Mouse (Mus musculus) lung, embryonic 14.5 days (tissue): ENCODE measurements at regions not wholly inside any gene's neighbourhood (a gene's known extent, or its start where the extent isn't known, plus 50 kb on each side); places are given as distances from the start of the nearest gene placed in this dataset.

Source experiments
- ATAC-seq: fragments of 200-750 bp; cut with Nextera tagmentation; 2 replicates; pipeline ENCODE4 v1.8.0; 2017; ENCODE audit warnings: mild to moderate bottlenecking, moderate TSS enrichment, moderate library complexity; ENCODE audit not compliant: insufficient read depth
- DNase-seq: peaks from one replicate; pipeline ENCODE4 v3.0.0-alpha.2; 2015
- H3K27ac ChIP-seq: fragments of 300-500 bp; sonication (generic); 2 replicates; pipeline ENCODE4 v1.5.1; 2014; ENCODE audit warnings: low read depth, mild to moderate bottlenecking, moderate library complexity
- H3K27me3 ChIP-seq: fragments of 300-500 bp; sonication (generic); 2 replicates; pipeline ENCODE4 v1.6.1; 2014; ENCODE audit warnings: low read length, control low read depth; ENCODE audit not compliant: insufficient read depth
- H3K36me3 ChIP-seq: fragments of 300-500 bp; sonication (generic); 2 replicates; pipeline ENCODE4 v1.6.1; 2014; ENCODE audit warnings: control low read depth; ENCODE audit not compliant: insufficient read depth
- H3K4me1 ChIP-seq: fragments of 300-500 bp; sonication (generic); 2 replicates; pipeline ENCODE4 v1.6.1; 2014; ENCODE audit warnings: antibody characterized with exemption, control low read depth; ENCODE audit not compliant: insufficient read depth
- H3K4me2 ChIP-seq: fragments of 300-500 bp; sonication (generic); 2 replicates; pipeline ENCODE4 v1.6.1; 2014; ENCODE audit warnings: mild to moderate bottlenecking
- H3K4me3 ChIP-seq: fragments of 300-500 bp; sonication (generic); 2 replicates; pipeline ENCODE4 v1.5.1; 2014; ENCODE audit warnings: low read depth, low read length
- H3K9ac ChIP-seq: fragments of 300-500 bp; sonication (generic); 2 replicates; pipeline ENCODE4 v1.6.1; 2014
- H3K9me3 ChIP-seq: fragments of 300-500 bp; sonication (generic); 2 replicates; pipeline ENCODE4 v1.6.1; 2016; ENCODE audit warnings: low read depth, low read length, control low read depth
- CTCF ChIP-seq: IDR thresholded peaks from 2 replicates; pipeline ENCODE4 v1.5.1; 2016; ENCODE audit warnings: antibody characterized with exemption, low read depth
- WGBS: fragments of 180-500 bp; shearing (Covaris S2); extraction: QIAGEN DNeasy Blood & Tissue Kit; methylation state at CpG from one replicate; pipeline ENCODE4 v1.1.7; 2014; 5-methylcytosine and 5-hydroxymethylcytosine counted together

DNA sequence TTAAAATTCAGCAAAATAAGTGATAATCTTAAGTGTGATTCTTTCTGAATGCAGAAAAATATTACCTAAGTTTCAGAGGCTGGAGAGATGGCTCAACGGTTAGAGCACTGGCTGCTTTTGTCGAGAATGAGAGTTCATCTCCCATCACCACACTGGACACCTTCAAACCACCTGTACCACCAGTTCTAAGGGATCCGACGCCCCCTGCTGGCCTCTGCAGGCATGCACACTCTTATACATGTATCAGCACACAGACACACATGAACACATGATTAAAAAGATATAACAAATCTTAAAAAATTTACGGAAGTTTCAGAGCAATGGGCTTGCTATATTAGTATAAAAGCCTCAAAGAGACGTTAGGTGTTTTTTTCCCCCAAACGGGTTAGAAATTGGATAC, 80.9 kb upstream of the Ubash3b start:
- no peak overlapping the region for H3K4me3 ChIP-seq
- no peak overlapping the region for H3K4me2 ChIP-seq
- H3K36me3 ChIP-seq: no peaks in the 10 kb centered on the region
- no peak overlapping the region for H3K9ac ChIP-seq
- H3K27ac ChIP-seq: no peak overlapping the region
- no peaks in the 10 kb centered on the region for H3K27me3 ChIP-seq
- ATAC-seq (no peak), DNase-seq (no peak)
- peak; percentile 33 for TF ChIP-seq CTCF
- H3K4me1 ChIP-seq: no peaks in the 10 kb centered on the region
- H3K9me3 ChIP-seq: no peaks in the 10 kb centered on the region
- WGBS: 85% methylated on average over 7 of the region's 7 CpGs

DNA sequence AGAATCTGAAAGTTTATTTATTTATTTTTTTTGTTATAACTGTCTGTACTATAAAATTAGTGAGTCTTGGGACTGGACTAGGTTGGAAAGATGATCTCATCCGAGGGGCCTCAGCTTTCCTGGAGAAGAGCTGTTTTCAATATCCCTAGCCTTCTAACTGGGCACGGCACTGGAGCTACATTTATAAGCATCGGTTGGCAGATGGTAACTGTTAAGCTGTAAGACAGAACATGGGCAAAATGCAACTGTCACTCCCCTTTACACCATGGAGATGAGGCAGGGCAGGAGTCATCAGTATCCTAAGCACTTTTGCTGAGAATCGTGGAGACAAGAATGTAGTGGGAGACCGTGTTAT, 77.6 kb upstream of the Ubash3b start:
- Histone ChIP-seq H3K27me3 (no peaks in the 10 kb centered on the region), H3K4me1 (no peaks in the 10 kb centered on the region), H3K4me3 (no peak overlapping the region), H3K9ac (no peak overlapping the region), H3K4me2 (no peak overlapping the region), H3K27ac (no peak overlapping the region), H3K9me3 (no peaks in the 10 kb centered on the region), H3K36me3 (no peaks in the 10 kb centered on the region)
- TF ChIP-seq CTCF: no peak
- no peak for ATAC-seq
- WGBS: 60% methylated on average over 5 of the region's 5 CpGs
- no peak for DNase-seq

DNA sequence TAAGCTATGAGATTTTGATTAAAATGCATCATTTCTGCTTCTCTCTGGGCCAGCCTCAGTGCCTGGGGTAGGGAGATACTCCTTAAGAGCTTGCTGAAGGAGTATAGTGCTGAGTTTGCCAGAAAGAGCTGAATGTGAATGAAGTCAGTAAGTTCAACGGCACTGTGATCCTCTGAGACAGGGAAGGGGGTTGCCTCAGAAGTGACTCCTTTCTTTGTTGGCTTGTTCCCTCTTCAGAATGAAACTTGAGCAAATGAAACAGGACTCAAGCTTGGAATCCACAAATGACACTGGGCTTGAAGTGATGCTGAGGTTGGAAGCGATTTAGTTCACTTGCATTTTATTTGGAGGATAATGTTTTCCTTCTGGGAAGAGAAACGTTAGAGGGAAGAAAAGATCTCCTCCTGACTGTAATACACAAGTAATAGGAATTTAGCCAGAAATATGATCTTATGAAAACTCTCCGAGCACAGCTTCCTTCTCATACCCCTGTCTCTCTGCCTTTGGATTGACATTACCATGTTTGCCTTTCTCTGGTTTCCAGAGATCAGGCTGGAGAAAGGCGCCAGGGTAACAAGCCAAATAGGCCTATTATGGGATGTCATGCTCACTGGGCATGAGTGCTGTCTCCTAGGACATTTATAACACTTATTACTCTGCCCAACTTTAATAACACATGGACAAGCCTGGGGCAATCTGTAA, 77.0 kb upstream of the Ubash3b start:
- Histone ChIP-seq H3K4me1 (no peaks in the 10 kb centered on the region), H3K27me3 (no peaks in the 10 kb centered on the region), H3K4me3 (no peak overlapping the region), H3K36me3 (no peaks in the 10 kb centered on the region), H3K9ac (no peak overlapping the region), H3K9me3 (no peaks in the 10 kb centered on the region), H3K27ac (no peak overlapping the region), H3K4me2 (no peak overlapping the region)
- DNase-seq: no peak
- TF ChIP-seq CTCF: no peak
- no peak for ATAC-seq
- 52% methylated on average over 5 of the region's 5 CpGs for WGBS

DNA sequence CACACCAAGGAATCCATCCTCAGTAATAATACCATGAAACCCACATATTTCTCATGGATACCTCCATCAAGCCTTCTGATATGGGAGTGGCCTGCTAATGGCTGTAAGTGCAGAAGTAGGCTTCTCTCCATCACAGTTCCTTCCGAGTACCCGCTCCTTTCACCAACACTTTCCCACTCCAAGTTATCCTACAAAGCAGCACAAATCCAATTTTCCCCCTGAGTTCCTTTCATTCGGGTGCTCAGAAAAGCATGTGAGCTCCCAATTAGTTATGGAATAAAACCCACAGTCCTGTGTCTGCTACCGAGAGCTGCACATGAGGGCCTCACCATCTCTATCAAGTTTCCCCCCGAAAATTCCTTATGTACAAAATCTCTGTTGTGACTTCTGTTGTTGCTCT, 75.8 kb upstream of the Ubash3b start:
- H3K9ac ChIP-seq: no peak overlapping the region
- no peak for ATAC-seq
- 90% methylated on average over 5 of the region's 5 CpGs for WGBS
- H3K36me3 ChIP-seq: no peaks in the 10 kb centered on the region
- no peaks in the 10 kb centered on the region for H3K4me1 ChIP-seq
- H3K27ac ChIP-seq: no peak overlapping the region
- no peaks in the 10 kb centered on the region for H3K9me3 ChIP-seq
- H3K4me3 ChIP-seq: no peak overlapping the region
- H3K27me3 ChIP-seq: no peaks in the 10 kb centered on the region
- no peak for DNase-seq
- H3K4me2 ChIP-seq: no peak overlapping the region
- no peak for TF ChIP-seq CTCF

DNA sequence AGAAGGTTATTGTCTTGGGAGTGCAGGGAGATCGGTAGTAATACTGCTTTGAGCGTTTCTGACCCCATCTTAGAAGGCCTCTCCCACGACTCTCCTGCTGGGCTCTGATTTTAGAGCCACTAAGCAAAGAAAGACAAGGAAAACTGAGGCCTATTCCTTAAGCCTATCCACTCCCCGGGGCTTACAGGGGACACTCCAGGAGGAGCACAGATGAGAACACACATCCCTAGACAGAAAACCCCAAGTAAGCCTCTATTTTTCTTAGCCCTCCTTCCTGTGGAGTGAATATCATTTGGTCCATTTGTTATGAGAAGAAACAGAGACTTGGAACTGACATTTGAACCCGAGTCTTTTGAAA, 67.7 kb upstream of the Ubash3b start:
- no peaks in the 10 kb centered on the region for H3K4me1 ChIP-seq
- TF ChIP-seq CTCF: no peak
- no peaks in the 10 kb centered on the region for H3K36me3 ChIP-seq
- peak overlapping the region; percentile 60 for H3K4me2 ChIP-seq
- H3K4me3 ChIP-seq: peak overlapping the region; percentile 30
- ATAC-seq (no peak; the same call in 1 of the 2 replicates), DNase-seq (no peak)
- WGBS: 9% methylated on average over 5 of the region's 5 CpGs
- H3K27ac ChIP-seq: peak overlapping the region; percentile 62
- H3K27me3 ChIP-seq: no peaks in the 10 kb centered on the region
- H3K9ac ChIP-seq: peak overlapping the region; percentile 51
- no peaks in the 10 kb centered on the region for H3K9me3 ChIP-seq

DNA sequence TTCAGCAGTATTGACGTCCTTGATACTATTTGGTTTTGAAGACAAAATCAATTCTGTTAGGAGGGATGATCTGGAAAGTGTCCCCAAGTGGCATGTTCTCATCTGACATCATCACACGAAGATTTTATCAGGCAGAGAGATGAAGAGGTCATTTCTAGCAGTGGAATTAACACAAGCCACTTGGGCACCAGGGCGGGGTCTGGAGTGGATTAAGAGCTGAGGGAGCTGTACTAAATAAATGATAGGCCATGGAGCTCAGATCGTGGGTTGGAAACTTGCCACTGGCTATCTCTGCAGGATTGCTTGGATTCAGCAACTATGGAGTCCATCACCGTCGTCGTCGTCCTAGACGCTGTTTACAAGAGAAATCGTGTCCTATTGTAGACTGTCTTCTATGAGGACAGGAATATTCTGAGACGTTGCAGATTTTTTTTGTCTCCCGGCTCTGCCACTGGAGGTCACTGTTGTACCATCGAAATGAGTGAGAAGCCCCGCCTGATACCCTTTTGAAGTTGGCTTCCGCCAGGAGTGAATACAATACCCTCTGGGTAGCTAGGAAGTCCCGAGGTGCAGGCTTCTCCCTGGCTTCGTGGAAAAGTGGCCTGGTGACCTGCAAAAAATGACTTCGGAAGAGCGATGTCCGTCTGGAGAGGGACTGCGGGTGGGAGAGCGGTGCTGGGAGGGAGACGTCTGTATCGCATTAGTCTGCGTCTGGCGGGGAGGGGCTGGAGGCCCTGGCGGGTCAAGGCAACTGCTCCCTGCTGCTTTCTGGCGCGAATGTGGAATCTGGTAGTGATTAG, 67.1 kb upstream of the Ubash3b start:
- no peaks in the 10 kb centered on the region for H3K9me3 ChIP-seq
- no peaks in the 10 kb centered on the region for H3K36me3 ChIP-seq
- peak overlapping the region; percentile 60 for H3K4me2 ChIP-seq
- peak; percentile 98 for DNase-seq
- WGBS: 4% methylated on average over 29 of the region's 29 CpGs
- peak overlapping the region; percentile 51 for H3K9ac ChIP-seq
- no peaks in the 10 kb centered on the region for H3K27me3 ChIP-seq
- peak; percentile 79 for TF ChIP-seq CTCF
- ATAC-seq: peak; percentile 93
- H3K27ac ChIP-seq: peak overlapping the region; percentile 62
- H3K4me3 ChIP-seq: peak overlapping the region; percentile 30
- no peaks in the 10 kb centered on the region for H3K4me1 ChIP-seq

DNA sequence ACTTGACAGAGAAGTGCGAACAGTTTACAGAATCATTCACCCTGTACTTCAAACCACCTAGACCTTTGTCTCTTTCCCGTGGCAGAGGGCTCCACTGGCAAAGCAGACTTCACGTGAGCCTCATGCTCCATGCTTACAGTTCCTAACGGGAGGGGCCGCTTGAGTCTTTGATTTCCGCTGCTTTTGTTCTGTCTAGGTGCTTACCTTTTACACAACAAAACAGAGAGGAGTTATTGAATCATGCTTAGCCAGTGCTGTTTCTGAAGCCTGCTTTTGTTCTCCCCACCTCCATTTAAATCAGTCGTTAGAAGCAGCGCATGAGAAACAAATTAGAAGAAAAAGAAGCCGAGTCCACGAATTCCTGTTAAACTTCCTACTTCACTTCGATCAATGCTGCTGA, 61.9 kb upstream of the Ubash3b start:
- TF ChIP-seq CTCF: no peak
- H3K4me1 ChIP-seq: no peaks in the 10 kb centered on the region
- no peaks in the 10 kb centered on the region for H3K36me3 ChIP-seq
- no peak overlapping the region for H3K9ac ChIP-seq
- DNase-seq: no peak
- H3K9me3 ChIP-seq: no peaks in the 10 kb centered on the region
- no peak overlapping the region for H3K4me3 ChIP-seq
- 29% methylated on average over 11 of the region's 11 CpGs for WGBS
- H3K27ac ChIP-seq: no peak overlapping the region
- ATAC-seq: no peak
- H3K4me2 ChIP-seq: no peak overlapping the region
- no peaks in the 10 kb centered on the region for H3K27me3 ChIP-seq
